Mouse (Mus musculus): ENCODE results near the gene Bcl7b. TPM values are rescaled to one million over a fixed set of nuclear protein-coding genes. Genes with fewer than 3 reads are reported as not detected.
A peak's percentile ranks its signal among the peaks of the same experiment; 100 is the strongest.

The Bcl7b gene
- polyA plus RNA-seq, 1 experiment from 2014 or later: 49.6 TPM

DNA sequence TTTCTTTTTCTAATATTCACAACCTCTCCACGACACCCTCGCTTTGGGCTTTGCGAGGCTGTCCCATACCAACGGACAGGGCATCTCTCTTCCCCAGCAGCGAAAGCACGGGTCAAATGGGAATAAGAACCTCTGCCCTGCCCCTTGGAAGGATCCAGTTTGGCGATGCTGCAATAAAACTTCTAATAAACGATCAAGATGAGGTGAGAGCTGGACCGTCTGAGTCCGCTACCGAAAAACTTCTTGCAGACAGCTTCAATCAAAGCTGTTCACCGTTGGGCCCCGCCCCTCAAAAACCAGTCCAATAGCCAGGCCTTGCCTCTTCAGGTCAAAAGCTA, 19.4 kb upstream of the Bcl7b start:
- Histone ChIP-seq H3K36me3 (peaks cover 8% of the 10 kb centered on the region; the same call in 1 of the 2 replicates), H3K4me3 (peak overlapping the region; percentile 65), H3K4me2 (replicated peaks) (peak overlapping the region; percentile 76), H3K27me3 (no peaks in the 10 kb centered on the region), H3K9me3 (no peaks in the 10 kb centered on the region), H3K27ac (replicated peaks) (peak overlapping the region; percentile 90), H3K9ac (replicated peaks) (peak overlapping the region; percentile 72), H3K4me1 (peaks cover 16% of the 10 kb centered on the region; the same call in 1 of the 2 replicates)
- under 1% methylated on average over 13 of the region's 13 CpGs for WGBS
- ATAC-seq (ENCODE audit: low FRiP score, low read depth): no peak

- WGBS: under 1% methylated on average over 63 of the region's 63 CpGs
- Histone ChIP-seq H3K27ac (replicated peaks) (peak within 1 kb of the TSS; percentile 90), H3K4me1 (peaks cover 16% of the 10 kb centered on the region; the same call in 1 of the 2 replicates), H3K36me3 (peaks cover 13% of the 10 kb centered on the region), H3K9ac (replicated peaks) (peak within 1 kb of the TSS; percentile 72), H3K4me2 (replicated peaks) (peak within 1 kb of the TSS; percentile 76), H3K27me3 (no peaks in the 10 kb centered on the region), H3K4me3 (peak within 1 kb of the TSS; percentile 65), H3K9me3 (no peaks in the 10 kb centered on the region)
- ATAC-seq (ENCODE audit: low FRiP score, low read depth): peak; percentile 97
Observed at GRCm38 (mm10) chr5:135149053-135149819, 18.8 kb upstream of the Bcl7b start, which contains the start of gene Tbl2. TSS of gene Tbl2 (plus strand) at chr5:135149657.

GRCm38 (mm10) chr5:135149820-135150178, 18.3 kb upstream of the Bcl7b start:
- H3K36me3 ChIP-seq: peaks cover 19% of the 10 kb centered on the region
- under 1% methylated on average over 23 of the region's 23 CpGs for WGBS
- H3K4me1 ChIP-seq: peaks cover 16% of the 10 kb centered on the region; the same call in 1 of the 2 replicates
- no peak for ATAC-seq (ENCODE audit: low FRiP score, low read depth)
- H3K4me2 ChIP-seq (replicated peaks): peak overlapping the region; percentile 76
- H3K27ac ChIP-seq (replicated peaks): peak overlapping the region; percentile 90
- no peaks in the 10 kb centered on the region for H3K27me3 ChIP-seq
- peak overlapping the region; percentile 65 for H3K4me3 ChIP-seq
- H3K9me3 ChIP-seq: no peaks in the 10 kb centered on the region
- H3K9ac ChIP-seq (replicated peaks): peak overlapping the region; percentile 72

DNA sequence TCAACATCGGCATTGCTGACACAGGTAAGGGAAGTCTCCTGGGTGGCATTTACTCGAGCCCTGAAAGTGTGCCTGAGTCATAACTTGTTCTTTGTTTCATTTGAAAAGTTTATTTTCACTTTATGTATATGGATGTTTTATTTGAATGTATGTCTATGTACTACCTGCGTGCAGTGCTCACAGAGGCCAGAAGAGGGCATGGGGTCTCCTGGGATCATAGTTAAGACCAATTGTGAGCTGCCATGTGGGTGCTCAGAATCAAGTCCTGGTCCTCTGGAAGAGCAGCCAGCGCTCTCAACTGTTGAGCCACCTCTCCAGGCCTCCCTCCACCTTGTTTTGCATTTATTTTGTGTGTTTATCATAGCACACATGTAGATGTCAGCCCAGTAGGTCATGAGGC, 11.6 kb upstream of the Bcl7b start:
- no peaks in the 10 kb centered on the region for H3K27me3 ChIP-seq
- no peak overlapping the region for H3K27ac ChIP-seq (replicated peaks)
- H3K9ac ChIP-seq (replicated peaks): no peak overlapping the region
- H3K4me1 ChIP-seq: no peaks in the 10 kb centered on the region
- no peak overlapping the region for H3K4me3 ChIP-seq
- WGBS: 99% methylated on average over 4 of the region's 4 CpGs
- peaks cover 84% of the 10 kb centered on the region for H3K36me3 ChIP-seq
- H3K9me3 ChIP-seq: no peaks in the 10 kb centered on the region
- no peak for ATAC-seq (ENCODE audit: low FRiP score, low read depth)
- H3K4me2 ChIP-seq (replicated peaks): no peak overlapping the region

- Histone ChIP-seq H3K4me3 (no peak overlapping the region), H3K4me1 (no peaks in the 10 kb centered on the region), H3K27me3 (no peaks in the 10 kb centered on the region), H3K4me2 (replicated peaks) (no peak overlapping the region), H3K36me3 (peaks cover 56% of the 10 kb centered on the region), H3K9me3 (no peaks in the 10 kb centered on the region), H3K9ac (replicated peaks) (no peak overlapping the region), H3K27ac (replicated peaks) (no peak overlapping the region)
- 100% methylated on average over 4 of the region's 4 CpGs for WGBS
- no peak for ATAC-seq (ENCODE audit: low FRiP score, low read depth)
Observed at GRCm38 (mm10) chr5:135161221-135161620, 6.9 kb upstream of the Bcl7b start.

GRCm38 (mm10) chr5:135161650-135162049, 6.4 kb upstream of the Bcl7b start:
- H3K36me3 ChIP-seq: peaks cover 52% of the 10 kb centered on the region
- H3K4me1 ChIP-seq: no peaks in the 10 kb centered on the region
- no peak for ATAC-seq (ENCODE audit: low FRiP score, low read depth)
- H3K9me3 ChIP-seq: no peaks in the 10 kb centered on the region
- H3K27me3 ChIP-seq: no peaks in the 10 kb centered on the region
- no peak overlapping the region for H3K27ac ChIP-seq (replicated peaks)
- 91% methylated on average over 7 of the region's 7 CpGs for WGBS
- no peak overlapping the region for H3K4me3 ChIP-seq
- no peak overlapping the region for H3K9ac ChIP-seq (replicated peaks)
- H3K4me2 ChIP-seq (replicated peaks): no peak overlapping the region

DNA sequence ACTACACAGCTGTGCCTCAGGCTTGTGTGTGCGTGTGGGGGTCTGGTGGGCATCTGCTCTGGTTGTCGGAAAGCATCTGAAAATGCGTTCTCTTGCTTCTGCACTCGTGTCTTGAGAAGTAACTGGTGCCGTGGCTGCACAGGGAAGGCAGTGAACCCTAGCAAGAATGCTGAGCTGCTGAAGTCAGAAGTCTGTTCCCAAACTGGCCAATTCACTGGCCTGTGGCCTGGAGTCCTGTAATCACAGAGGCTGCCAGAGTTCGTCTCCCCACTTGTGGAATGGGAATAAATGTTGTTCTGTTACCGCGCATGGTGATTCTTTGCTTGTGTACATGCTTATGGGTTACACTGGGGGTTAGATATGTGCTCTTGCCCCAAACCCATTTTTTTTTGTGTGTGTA, 5.7 kb upstream of the Bcl7b start:
- Histone ChIP-seq H3K27me3 (no peaks in the 10 kb centered on the region), H3K4me2 (replicated peaks) (no peak overlapping the region), H3K27ac (replicated peaks) (no peak overlapping the region), H3K36me3 (peaks cover 45% of the 10 kb centered on the region), H3K9me3 (no peaks in the 10 kb centered on the region), H3K4me1 (no peaks in the 10 kb centered on the region), H3K4me3 (no peak overlapping the region), H3K9ac (replicated peaks) (no peak overlapping the region)
- ATAC-seq (ENCODE audit: low FRiP score, low read depth): no peak
- WGBS: 94% methylated on average over 8 of the region's 8 CpGs

DNA sequence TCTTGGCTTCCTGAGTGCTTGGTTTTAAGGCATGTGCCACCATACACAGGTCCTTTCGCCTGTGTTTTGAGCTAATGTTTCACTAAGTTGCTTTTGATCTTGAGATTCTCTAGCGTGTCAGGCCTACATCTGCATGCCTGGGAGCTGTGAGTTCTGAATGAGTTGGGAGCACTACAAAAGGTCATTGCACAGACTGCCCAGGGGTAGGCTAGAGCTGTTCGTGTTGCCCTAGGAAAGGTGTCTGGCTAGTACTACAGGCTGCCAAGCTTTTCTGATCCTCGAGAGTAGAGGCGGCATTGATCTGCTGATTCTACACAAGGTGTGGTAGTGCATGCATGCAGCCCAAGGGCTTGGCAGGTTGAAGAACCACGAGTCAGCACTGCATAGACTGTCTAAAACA, 5.3 kb upstream of the Bcl7b start:
- H3K9me3 ChIP-seq: no peaks in the 10 kb centered on the region
- ATAC-seq (ENCODE audit: low FRiP score, low read depth): no peak
- H3K9ac ChIP-seq (replicated peaks): no peak overlapping the region
- H3K4me3 ChIP-seq: no peak overlapping the region
- H3K27ac ChIP-seq (replicated peaks): no peak overlapping the region
- H3K4me2 ChIP-seq (replicated peaks): no peak overlapping the region
- 93% methylated on average over 6 of the region's 6 CpGs for WGBS
- no peaks in the 10 kb centered on the region for H3K27me3 ChIP-seq
- no peaks in the 10 kb centered on the region; the same call in 1 of the 2 replicates for H3K4me1 ChIP-seq
- peaks cover 42% of the 10 kb centered on the region for H3K36me3 ChIP-seq

- H3K4me2 ChIP-seq (replicated peaks): no peak overlapping the region
- H3K9me3 ChIP-seq: no peaks in the 10 kb centered on the region
- H3K4me3 ChIP-seq: no peak overlapping the region
- no peak overlapping the region for H3K9ac ChIP-seq (replicated peaks)
- peaks cover 11% of the 10 kb centered on the region for H3K4me1 ChIP-seq
- WGBS: 95% methylated on average over 4 of the region's 4 CpGs
- no peak for ATAC-seq (ENCODE audit: low FRiP score, low read depth)
- H3K27ac ChIP-seq (replicated peaks): no peak overlapping the region
- peaks cover 7% of the 10 kb centered on the region for H3K36me3 ChIP-seq
- H3K27me3 ChIP-seq: no peaks in the 10 kb centered on the region
Observed at GRCm38 (mm10) chr5:135166909-135167308, 1.2 kb upstream of the Bcl7b start.

DNA sequence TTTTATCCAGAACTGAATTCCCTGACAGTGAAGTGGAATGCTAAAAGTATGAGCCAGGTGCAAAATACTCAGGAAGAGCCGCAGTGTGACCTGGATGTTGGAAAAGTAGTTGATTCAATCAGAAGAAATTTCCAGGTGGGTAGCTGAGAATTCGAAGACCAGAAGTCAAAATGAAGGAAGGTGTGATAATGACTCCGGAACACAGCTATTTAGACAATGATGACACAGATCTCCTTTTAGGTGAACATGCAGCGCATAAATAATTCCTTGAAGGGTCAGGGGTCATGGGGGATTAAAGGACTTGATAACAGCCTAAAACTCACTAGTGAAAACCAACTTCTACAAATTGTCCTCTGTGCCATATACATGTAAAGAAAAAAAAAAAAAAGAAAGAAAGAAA, 614 bp upstream of the Bcl7b start:
- Histone ChIP-seq H3K4me3 (no peak overlapping the region), H3K27me3 (no peaks in the 10 kb centered on the region), H3K9ac (replicated peaks) (no peak overlapping the region), H3K4me1 (peaks cover 11% of the 10 kb centered on the region), H3K4me2 (replicated peaks) (no peak overlapping the region), H3K36me3 (peaks cover 11% of the 10 kb centered on the region), H3K9me3 (no peaks in the 10 kb centered on the region), H3K27ac (replicated peaks) (no peak overlapping the region)
- WGBS: 93% methylated on average over 4 of the region's 4 CpGs
- no peak for ATAC-seq (ENCODE audit: low FRiP score, low read depth)

GRCm38 (mm10) chr5:135169479-135169878, 1.4 kb downstream of the Bcl7b start:
- H3K27ac ChIP-seq (replicated peaks): no peak overlapping the region
- no peaks in the 10 kb centered on the region for H3K27me3 ChIP-seq
- 90% methylated on average over 5 of the region's 5 CpGs for WGBS
- H3K4me1 ChIP-seq: peaks cover 11% of the 10 kb centered on the region
- no peaks in the 10 kb centered on the region for H3K9me3 ChIP-seq
- no peak for ATAC-seq (ENCODE audit: low FRiP score, low read depth)
- H3K9ac ChIP-seq (replicated peaks): peak overlapping the region; percentile 81
- H3K4me3 ChIP-seq: peak overlapping the region; percentile 75
- H3K36me3 ChIP-seq: peaks cover 28% of the 10 kb centered on the region
- H3K4me2 ChIP-seq (replicated peaks): peak overlapping the region; percentile 94

DNA sequence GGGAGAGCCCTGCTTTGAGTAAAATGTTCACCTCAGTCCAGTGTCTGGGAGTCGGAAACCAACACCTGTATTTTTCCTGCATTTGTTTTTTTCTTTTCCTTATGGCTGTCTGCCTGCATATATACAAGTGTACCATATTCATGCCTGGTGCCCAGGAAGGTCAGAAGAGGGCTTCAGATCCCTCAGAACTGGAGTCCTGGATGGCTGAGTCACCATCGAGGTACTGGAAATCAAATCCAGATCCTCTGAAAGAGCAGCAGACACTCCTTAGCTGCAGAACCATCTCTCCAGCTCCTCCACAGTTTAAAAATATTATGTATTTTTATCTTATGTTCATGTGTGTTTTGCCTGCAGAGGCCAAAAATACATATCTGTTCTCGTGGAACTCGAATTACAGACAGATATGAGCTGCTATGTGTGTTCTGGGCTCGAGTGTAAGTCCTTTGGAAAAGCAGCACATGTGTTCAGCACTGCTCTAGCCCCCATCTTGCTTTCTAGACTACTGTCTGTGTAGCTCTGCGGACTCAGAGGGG, 3.7 kb downstream of the Bcl7b start:
- 95% methylated on average over 6 of the region's 6 CpGs for WGBS
- peaks cover 46% of the 10 kb centered on the region for H3K36me3 ChIP-seq

More for the DNA sequence above, 3.7 kb downstream of the Bcl7b start:
- ATAC-seq (ENCODE audit: low FRiP score, low read depth): no peak
- H3K27me3 ChIP-seq: no peaks in the 10 kb centered on the region
- peaks cover 11% of the 10 kb centered on the region for H3K4me1 ChIP-seq
- H3K27ac ChIP-seq (replicated peaks): no peak overlapping the region
- H3K4me3 ChIP-seq: no peak overlapping the region
- no peak overlapping the region for H3K9ac ChIP-seq (replicated peaks)
- no peaks in the 10 kb centered on the region for H3K9me3 ChIP-seq
- H3K4me2 ChIP-seq (replicated peaks): no peak overlapping the region

Data from midbrain, embryonic 12.5 days (tissue).